ENCODE assay signal across 8 mouse cellular contexts in genomic region chr8:11757568-11758481, GRCm38 (mm10). TPM values are rescaled to one million over a fixed set of nuclear protein-coding genes. Genes with fewer than 3 reads are reported as not detected.
DNase-seq lines count a peak whose midpoint lies in the region; ATAC-seq lines count a peak whose summit lies in the region.

No protein-coding gene starts in this region.

- no peaks in the 10 kb centered on the region for H3K9me3 ChIP-seq in embryonic facial prominence, embryonic 11.5 days (replicated peaks; ENCODE audit: control insufficient read depth, low read length)
- no peaks in the 10 kb centered on the region for H3K9me3 ChIP-seq in limb, embryonic 10.5 days (replicated peaks)
- no peaks in the 10 kb centered on the region for H3K9me3 ChIP-seq in midbrain, embryonic 12.5 days

- H3K9ac ChIP-seq in embryonic facial prominence, embryonic 11.5 days (replicated peaks; ENCODE audit: low read length): peak overlapping the region; percentile 79
- H3K9ac ChIP-seq in midbrain, embryonic 12.5 days (replicated peaks): peak overlapping the region; percentile 92

- H3K36me3 ChIP-seq in embryonic facial prominence, embryonic 11.5 days (replicated peaks; ENCODE audit: control insufficient read depth, insufficient read depth, low read depth, low read length): no peaks in the 10 kb centered on the region
- H3K36me3 ChIP-seq in limb, embryonic 10.5 days: 0 out of 2 replicates have a peak, but pooled peaks cover 1% of the 10 kb centered on the region
- no peaks in the 10 kb centered on the region for H3K36me3 ChIP-seq in midbrain, embryonic 12.5 days

- 3% methylated on average over 52 of the region's 59 CpGs for WGBS in embryonic facial prominence, embryonic 11.5 days
- WGBS in limb, embryonic 10.5 days: 2% methylated on average over 59 of the region's 59 CpGs
- WGBS in midbrain, embryonic 12.5 days: 5% methylated on average over 39 of the region's 59 CpGs

- peak overlapping the region; percentile 92 for H3K4me2 ChIP-seq in embryonic facial prominence, embryonic 11.5 days (ENCODE audit: low read depth, low read length)
- H3K4me2 ChIP-seq in midbrain, embryonic 12.5 days (replicated peaks): peak overlapping the region; percentile 99

- H3K27ac ChIP-seq in embryonic facial prominence, embryonic 11.5 days (replicated peaks; ENCODE audit: low read depth, low read length): peak overlapping the region; percentile 62
- peak overlapping the region; percentile 88 for H3K27ac ChIP-seq in limb, embryonic 10.5 days
- H3K27ac ChIP-seq in midbrain, embryonic 12.5 days (replicated peaks): peak overlapping the region; percentile 73

- peak; percentile 91 for DNase-seq in 3134 (ENCODE audit: extremely low read depth, insufficient read length, low spot score)
- peak; percentile 94 for DNase-seq in adrenal gland, postnatal 25 days
- peak; percentile 88 for DNase-seq in embryonic facial prominence, embryonic 11.5 days (ENCODE audit: low spot score)
- peak; percentile 99 for DNase-seq in heart, adult 11 months
- peak; percentile 83 for DNase-seq in kidney, adult 11 months
- DNase-seq in limb, embryonic 10.5 days (ENCODE audit: low spot score): peak; percentile 98
- peak; percentile 73 for DNase-seq in skeletal muscle tissue, adult 2 months (ENCODE audit: low read depth, low spot score)

- H3K27me3 ChIP-seq in embryonic facial prominence, embryonic 11.5 days (ENCODE audit: control insufficient read depth, insufficient read depth, low read length): no peaks in the 10 kb centered on the region
- no peaks in the 10 kb centered on the region for H3K27me3 ChIP-seq in limb, embryonic 10.5 days (ENCODE audit: low read depth, poor library complexity, severe bottlenecking)
- no peaks in the 10 kb centered on the region for H3K27me3 ChIP-seq in midbrain, embryonic 12.5 days

- H3K4me3 ChIP-seq in embryonic facial prominence, embryonic 11.5 days (ENCODE audit: low read depth, low read length): peak overlapping the region; percentile 94
- H3K4me3 ChIP-seq in limb, embryonic 10.5 days: peak overlapping the region; percentile 90
- H3K4me3 ChIP-seq in midbrain, embryonic 12.5 days: peak overlapping the region; percentile 92

- peak; percentile 93 for ATAC-seq in embryonic facial prominence, embryonic 11.5 days (replicated peaks; ENCODE audit: insufficient number of reproducible peaks, low FRiP score, low TSS enrichment, low read depth)
- ATAC-seq in midbrain, embryonic 12.5 days (ENCODE audit: low FRiP score, low read depth): peak; percentile 95

- no peaks in the 10 kb centered on the region; the same call in 1 of the 2 replicates for H3K4me1 ChIP-seq in embryonic facial prominence, embryonic 11.5 days (ENCODE audit: control insufficient read depth, insufficient read depth, low read length)
- H3K4me1 ChIP-seq in limb, embryonic 10.5 days: peaks cover 21% of the 10 kb centered on the region
- H3K4me1 ChIP-seq in midbrain, embryonic 12.5 days: peaks cover 22% of the 10 kb centered on the region

RNA-seq across cellular contexts. Expression of gene Arhgef7, which starts 30.3 kb away (rescaled TPM):
- total RNA-seq in adrenal gland, postnatal 25 days (2021): 47.8 and 56.5 TPM in 2 replicates
- polyA plus RNA-seq in embryonic facial prominence, embryonic 11.5 days (2014; fragmentation: Nextera tagmentation; extraction: Ambion mirVana): 43.3 and 45.5 TPM in 2 replicates
- 52.4 and 59.1 TPM in 2 replicates for polyA plus RNA-seq in limb, embryonic 10.5 days (2016; fragmentation: Nextera tagmentation; extraction: Ambion mirVana)
- polyA plus RNA-seq in midbrain, embryonic 12.5 days (2016; fragmentation: Nextera tagmentation; extraction: Ambion mirVana): 73.1 and 73.3 TPM in 2 replicates

RNA-seq across cellular contexts. Expression of gene 1700016D06Rik, which starts 57.0 kb away (rescaled TPM):
- not detected in 2 replicates for total RNA-seq in adrenal gland, postnatal 25 days (2021)
- not detected in 2 replicates for polyA plus RNA-seq in embryonic facial prominence, embryonic 11.5 days (2014; fragmentation: Nextera tagmentation; extraction: Ambion mirVana)
- polyA plus RNA-seq in limb, embryonic 10.5 days (2016; fragmentation: Nextera tagmentation; extraction: Ambion mirVana): 0.21 TPM in 1 of 2 replicates, not detected in the other
- 0.23 TPM in 1 of 2 replicates, not detected in the other for polyA plus RNA-seq in midbrain, embryonic 12.5 days (2016; fragmentation: Nextera tagmentation; extraction: Ambion mirVana)

Comparison
In these comparisons a context has a peak if more than half of its experiments do, and no peak if none do; other contexts are left out.
1. Peak in every context shown above with its lines: DNase-seq, ATAC-seq, H3K4me3 ChIP-seq and H3K27ac ChIP-seq.